Mouse (Mus musculus) granulocyte monocyte progenitor cell, adult 5-6 weeks (primary cell): Measurements from ENCODE around the gene C330021F23Rik. TPM values are rescaled to one million over a fixed set of nuclear protein-coding genes. Genes with fewer than 3 reads are reported as not detected.

ENCODE experiments used
- ATAC-seq: replicated peaks from 2 replicates; pipeline ENCODE4 v1.8.0; 2016; ENCODE audit warnings: mild to moderate bottlenecking, moderate TSS enrichment, inconsistent platforms; ENCODE audit not compliant: poor library complexity, severe bottlenecking
- total RNA-seq, 2 experiments: library from RNA; stranded (forward) in 1 of 2; stranded (reverse) in 1 of 2; fragments of 200-712, 200-1000 nt in 1 of 2; fragments of >200 nt in 1 of 2; fragmentation: Nextera tagmentation in 1 of 2; gene quantifications; 2 replicates each; pipeline ENCODE4 v1.2.3; 2014 to 2017

Gene C330021F23Rik
- total RNA-seq, 2 experiments from 2014 or later, result not detected

DNA sequence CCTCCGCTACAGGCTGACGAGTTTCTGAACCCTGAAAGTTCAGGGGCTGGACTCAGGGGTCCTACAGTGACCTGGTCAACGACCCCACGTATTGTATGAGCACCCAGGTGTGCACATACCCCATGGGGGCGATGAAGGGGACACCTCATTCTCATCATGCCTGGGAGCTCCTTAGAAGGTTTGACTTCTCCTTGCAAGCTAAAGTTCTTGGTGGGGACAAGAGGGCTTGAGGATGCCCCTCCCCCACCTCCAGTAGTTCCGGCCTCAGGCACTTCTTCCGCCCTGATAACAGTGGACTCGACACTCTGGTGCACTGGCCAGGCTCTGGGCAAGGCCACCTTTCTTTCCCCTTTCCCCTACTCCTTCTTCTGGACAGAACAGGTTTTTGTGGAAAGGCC lies 63.7 kb downstream of the C330021F23Rik start:
- peak; percentile 45 for ATAC-seq

Other genes starting within 250 kb of the C330021F23Rik start
- 18.7 and 25.6 TPM in 2 replicates for gene A430078G23Rik, start 214.6 kb upstream of the C330021F23Rik start, total RNA-seq (2014; fragmentation: Nextera tagmentation)
- gene A430078G23Rik, start 214.6 kb upstream of the C330021F23Rik start, total RNA-seq (2017), result 10.5 and 14.7 TPM in 2 replicates
- 29.1 and 36.5 TPM in 2 replicates for gene Arhgef18, start 175.0 kb upstream of the C330021F23Rik start, total RNA-seq (2014; fragmentation: Nextera tagmentation)
- gene Arhgef18, start 175.0 kb upstream of the C330021F23Rik start, total RNA-seq (2017), result 24.7 and 25.2 TPM in 2 replicates
- gene Pex11g, start 100.3 kb upstream of the C330021F23Rik start, total RNA-seq (2014; fragmentation: Nextera tagmentation), result 2.3 and 2.8 TPM in 2 replicates
- 1.6 and 3.4 TPM in 2 replicates for gene Pex11g, start 100.3 kb upstream of the C330021F23Rik start, total RNA-seq (2017)
- gene Tex45, start 97.1 kb upstream of the C330021F23Rik start, total RNA-seq (2014; fragmentation: Nextera tagmentation), result not detected in 2 replicates
- gene Tex45, start 97.1 kb upstream of the C330021F23Rik start, total RNA-seq (2017), result not detected in 2 replicates
- gene Zfp358, start 74.9 kb upstream of the C330021F23Rik start, total RNA-seq (2014; fragmentation: Nextera tagmentation), result 11.8 and 17.0 TPM in 2 replicates
- 3.3 and 5.0 TPM in 2 replicates for gene Zfp358, start 74.9 kb upstream of the C330021F23Rik start, total RNA-seq (2017)
- gene Mcoln1, start 67.5 kb upstream of the C330021F23Rik start, total RNA-seq (2014; fragmentation: Nextera tagmentation), result 26.7 and 55.5 TPM in 2 replicates
- gene Mcoln1, start 67.5 kb upstream of the C330021F23Rik start, total RNA-seq (2017), result 21.8 and 41.5 TPM in 2 replicates
- 39.0 and 39.4 TPM in 2 replicates for gene Pnpla6, start 52.6 kb upstream of the C330021F23Rik start, total RNA-seq (2014; fragmentation: Nextera tagmentation)
- gene Pnpla6, start 52.6 kb upstream of the C330021F23Rik start, total RNA-seq (2017), result 11.8 and 16.8 TPM in 2 replicates
- gene Camsap3, start 19.3 kb downstream of the C330021F23Rik start, total RNA-seq (2014; fragmentation: Nextera tagmentation), result 0.19 and 0.82 TPM in 2 replicates
- gene Camsap3, start 19.3 kb downstream of the C330021F23Rik start, total RNA-seq (2017), result 0.13 TPM in 1 of 2 replicates, not detected in the other
- 33.1 and 35.2 TPM in 2 replicates for gene Xab2, start 53.3 kb downstream of the C330021F23Rik start, total RNA-seq (2014; fragmentation: Nextera tagmentation)
- 44.9 and 51.3 TPM in 2 replicates for gene Xab2, start 53.3 kb downstream of the C330021F23Rik start, total RNA-seq (2017)
- 118 and 132 TPM in 2 replicates for gene Pet100, start 53.6 kb downstream of the C330021F23Rik start, total RNA-seq (2014; fragmentation: Nextera tagmentation)
- 141 and 273 TPM in 2 replicates for gene Pet100, start 53.6 kb downstream of the C330021F23Rik start, total RNA-seq (2017)
- not detected in 2 replicates for gene Pcp2, start 57.6 kb downstream of the C330021F23Rik start, total RNA-seq (2014; fragmentation: Nextera tagmentation)
- gene Pcp2, start 57.6 kb downstream of the C330021F23Rik start, total RNA-seq (2017), result not detected in 2 replicates
- gene Stxbp2, start 63.0 kb downstream of the C330021F23Rik start, total RNA-seq (2014; fragmentation: Nextera tagmentation), result 194 and 226 TPM in 2 replicates
- 109 and 135 TPM in 2 replicates for gene Stxbp2, start 63.0 kb downstream of the C330021F23Rik start, total RNA-seq (2017)
- 0.73 TPM in 1 of 2 replicates, not detected in the other for gene Retn, start 87.8 kb downstream of the C330021F23Rik start, total RNA-seq (2014; fragmentation: Nextera tagmentation)
- gene Retn, start 87.8 kb downstream of the C330021F23Rik start, total RNA-seq (2017), result not detected in 2 replicates
- 14.1 and 33.6 TPM in 2 replicates for gene Mcemp1, start 97.8 kb downstream of the C330021F23Rik start, total RNA-seq (2014; fragmentation: Nextera tagmentation)
- 18.5 and 18.9 TPM in 2 replicates for gene Mcemp1, start 97.8 kb downstream of the C330021F23Rik start, total RNA-seq (2017)
- gene Fcor, start 104.4 kb downstream of the C330021F23Rik start, total RNA-seq (2014; fragmentation: Nextera tagmentation), result 27.9 and 43.5 TPM in 2 replicates
- 13.1 and 14.4 TPM in 2 replicates for gene Fcor, start 104.4 kb downstream of the C330021F23Rik start, total RNA-seq (2017)
- gene Trappc5, start 108.3 kb downstream of the C330021F23Rik start, total RNA-seq (2014; fragmentation: Nextera tagmentation), result 24.1 and 27.2 TPM in 2 replicates
- gene Trappc5, start 108.3 kb downstream of the C330021F23Rik start, total RNA-seq (2017), result 30.9 and 39.8 TPM in 2 replicates
- gene Fcer2a, start 126.2 kb downstream of the C330021F23Rik start, total RNA-seq (2014; fragmentation: Nextera tagmentation), result not detected in 2 replicates
- gene Fcer2a, start 126.2 kb downstream of the C330021F23Rik start, total RNA-seq (2017), result not detected in 2 replicates
- not detected in 2 replicates for gene Clec4g, start 152.7 kb downstream of the C330021F23Rik start, total RNA-seq (2014; fragmentation: Nextera tagmentation)
- not detected in 2 replicates for gene Clec4g, start 152.7 kb downstream of the C330021F23Rik start, total RNA-seq (2017)
- 2.2 TPM in 1 of 2 replicates, not detected in the other for gene Cd209a, start 181.0 kb downstream of the C330021F23Rik start, total RNA-seq (2014; fragmentation: Nextera tagmentation)
- gene Cd209a, start 181.0 kb downstream of the C330021F23Rik start, total RNA-seq (2017), result 1.1 and 3.8 TPM in 2 replicates